Mouse (Mus musculus) gastrocnemius, adult 2 months (tissue): ENCODE results near the gene Fcamr. TPM values are rescaled to one million over a fixed set of nuclear protein-coding genes. Genes with fewer than 3 reads are reported as not detected.

ENCODE experiments used
- DNase-seq: peaks from one replicate; pipeline ENCODE4 v3.0.0; 2022
- H3K27ac ChIP-seq: fragments of 200-600 bp; 2 replicates; pipeline ENCODE4 v1.8.1; 2022; ENCODE audit warnings: mild to moderate bottlenecking
- H3K4me3 ChIP-seq: fragments of 200-600 bp; 2 replicates; pipeline ENCODE4 v1.8.1; 2022; ENCODE audit warnings: mild to moderate bottlenecking, moderate library complexity
- CTCF ChIP-seq: fragments of 200-600 bp; IDR thresholded peaks from 2 replicates; pipeline ENCODE4 v1.8.1; 2022; ENCODE audit warnings: antibody characterized with exemption, mild to moderate bottlenecking, moderate library complexity
- intact Hi-C: fragments of 180-260 bp; cut with DNase I; formaldehyde crosslinking; loops from one replicate; pipeline ENCODE4 v1.15.1; 2025
- total RNA-seq, 2 experiments: library from RNA; stranded (reverse); gene quantifications; 2 replicates each; pipeline ENCODE4 v1.2.3; 2021

The Fcamr gene
- total RNA-seq, 2 experiments from 2014 or later: 0.14 TPM; not detected in 1

GRCm38 (mm10) chr1:130787001-130787400 lies 13.7 kb upstream of the Fcamr start:
- DNase-seq: no peak
- no peak overlapping the region for H3K4me3 ChIP-seq
- TF ChIP-seq CTCF: peak; percentile 20; the same call in 1 of the 2 replicates
- intact Hi-C loops: no loop called here
- H3K27ac ChIP-seq: no peak overlapping the region

- no peak overlapping the region for H3K27ac ChIP-seq
- H3K4me3 ChIP-seq: no peak overlapping the region
- intact Hi-C loops: loop anchor here (10.0 kb wide), 1 partner anchor 95 kb away; no protein-coding TSS in a partner anchor
- TF ChIP-seq CTCF: no peak
- no peak for DNase-seq
Measured at GRCm38 (mm10) chr1:130789512-130790451, 10.9 kb upstream of the Fcamr start.

GRCm38 (mm10) chr1:130795331-130795730 lies 5.4 kb upstream of the Fcamr start:
- DNase-seq: no peak
- no peak overlapping the region for H3K4me3 ChIP-seq
- intact Hi-C loops: loop anchor here (10.0 kb wide), 1 partner anchor 101 kb away; no protein-coding TSS in a partner anchor
- no peak for TF ChIP-seq CTCF
- no peak overlapping the region for H3K27ac ChIP-seq

- no peak for DNase-seq
- Histone ChIP-seq H3K27ac (no peak overlapping the region), H3K4me3 (no peak overlapping the region)
- intact Hi-C loops: loop anchor here (10.0 kb wide), 1 partner anchor 102 kb away; no protein-coding TSS in a partner anchor
- peak; percentile 61 for TF ChIP-seq CTCF
Measured at GRCm38 (mm10) chr1:130796967-130797684, 3.6 kb upstream of the Fcamr start.

- intact Hi-C loops: loop anchor here (10.0 kb wide), 1 partner anchor 103 kb away; no protein-coding TSS in a partner anchor
- no peak overlapping the region for H3K4me3 ChIP-seq
- DNase-seq: no peak
- no peak for TF ChIP-seq CTCF
- H3K27ac ChIP-seq: no peak overlapping the region
Measured at GRCm38 (mm10) chr1:130798037-130798436, 2.7 kb upstream of the Fcamr start.

- no peak for DNase-seq
- H3K27ac ChIP-seq: no peak overlapping the region
- no peak overlapping the region for H3K4me3 ChIP-seq
- intact Hi-C loops: loop anchor here (10.0 kb wide), 1 partner anchor 104 kb away; no protein-coding TSS in a partner anchor
- TF ChIP-seq CTCF: no peak
Measured at GRCm38 (mm10) chr1:130798551-130798950, 2.2 kb upstream of the Fcamr start.

- no peak overlapping the region for H3K4me3 ChIP-seq
- H3K27ac ChIP-seq: no peak overlapping the region
- intact Hi-C loops: loop anchor here (10.0 kb wide), 1 partner anchor 105 kb away; no protein-coding TSS in a partner anchor
- no peak for DNase-seq
- TF ChIP-seq CTCF: no peak
Measured at GRCm38 (mm10) chr1:130799399-130799798, 1.3 kb upstream of the Fcamr start.

GRCm38 (mm10) chr1:130801511-130801910 lies 809 bp downstream of the Fcamr start:
- Histone ChIP-seq H3K27ac (no peak overlapping the region), H3K4me3 (no peak overlapping the region)
- intact Hi-C loops: no loop called here
- TF ChIP-seq CTCF: no peak
- no peak for DNase-seq

GRCm38 (mm10) chr1:130802976-130803375 lies 2.3 kb downstream of the Fcamr start:
- intact Hi-C loops: no loop called here
- peak; percentile 40 for DNase-seq
- Histone ChIP-seq H3K27ac (no peak overlapping the region), H3K4me3 (no peak overlapping the region)
- TF ChIP-seq CTCF: no peak

- DNase-seq: peak; percentile 43
- Histone ChIP-seq H3K4me3 (no peak overlapping the region), H3K27ac (peak overlapping the region; percentile 40; the same call in 1 of the 2 replicates)
- intact Hi-C loops: no loop called here
- TF ChIP-seq CTCF: no peak
Measured at GRCm38 (mm10) chr1:130804279-130804678, 3.6 kb downstream of the Fcamr start.

GRCm38 (mm10) chr1:130810906-130811305 lies 10.2 kb downstream of the Fcamr start:
- intact Hi-C loops: no loop called here

GRCm38 (mm10) chr1:130811316-130811715 lies 10.6 kb downstream of the Fcamr start:
- Histone ChIP-seq H3K4me3 (no peak overlapping the region), H3K27ac (no peak overlapping the region)
- intact Hi-C loops: no loop called here
- DNase-seq: no peak
- no peak for TF ChIP-seq CTCF

More at GRCm38 (mm10) chr1:130810906-130811305, 10.2 kb downstream of the Fcamr start:
- Histone ChIP-seq H3K4me3 (no peak overlapping the region), H3K27ac (no peak overlapping the region)
- no peak for DNase-seq
- no peak for TF ChIP-seq CTCF

- no peak for DNase-seq
- intact Hi-C loops: no loop called here
- H3K27ac ChIP-seq: no peak overlapping the region
- TF ChIP-seq CTCF: no peak
- no peak overlapping the region for H3K4me3 ChIP-seq
Measured at GRCm38 (mm10) chr1:130819737-130820136, 19.0 kb downstream of the Fcamr start.
